Mouse (Mus musculus) intestine, postnatal 0 days (tissue): ENCODE measurements around the gene Edc3. TPM values are rescaled to one million over a fixed set of nuclear protein-coding genes. Genes with fewer than 3 reads are reported as not detected.

ENCODE experiments used
- ATAC-seq: fragments of 200-750 bp; cut with Nextera tagmentation; 2 replicates; pipeline ENCODE4 v1.8.0; 2017; ENCODE audit warnings: mild to moderate bottlenecking, moderate TSS enrichment, moderate library complexity
- H3K27ac ChIP-seq: fragments of 300-500 bp; sonication (generic); 2 replicates; pipeline ENCODE4 v1.5.1; 2014; ENCODE audit warnings: mild to moderate bottlenecking, low read depth, low read length, moderate library complexity
- H3K27me3 ChIP-seq: fragments of 300-500 bp; sonication (generic); replicated peaks from 2 replicates; pipeline ENCODE4 v1.6.1; 2014; ENCODE audit warnings: low read length, mixed read lengths; ENCODE audit not compliant: control insufficient read depth, insufficient read depth
- H3K36me3 ChIP-seq: fragments of 300-500 bp; sonication (generic); 2 replicates; pipeline ENCODE4 v1.6.1; 2014; ENCODE audit warnings: mild to moderate bottlenecking, moderate library complexity; ENCODE audit not compliant: control insufficient read depth, insufficient read depth
- H3K4me1 ChIP-seq: fragments of 300-500 bp; sonication (generic); replicated peaks from 2 replicates; pipeline ENCODE4 v1.6.1; 2014; ENCODE audit warnings: antibody characterized with exemption, low read length, mixed read lengths; ENCODE audit not compliant: control insufficient read depth, insufficient read depth
- H3K4me2 ChIP-seq: fragments of 300-500 bp; sonication (generic); replicated peaks from 2 replicates; pipeline ENCODE4 v1.6.1; 2014; ENCODE audit warnings: low read depth, mild to moderate bottlenecking, moderate library complexity
- H3K4me3 ChIP-seq: fragments of 300-500 bp; sonication (generic); 2 replicates; pipeline ENCODE4 v1.5.1; 2014; ENCODE audit warnings: low read depth, low read length
- H3K9ac ChIP-seq: fragments of 300-500 bp; sonication (generic); 2 replicates; pipeline ENCODE4 v1.6.1; 2014; ENCODE audit warnings: mild to moderate bottlenecking, low read depth, low read length
- H3K9me3 ChIP-seq: fragments of 300-500 bp; sonication (generic); 2 replicates; pipeline ENCODE4 v1.6.1; 2016; ENCODE audit warnings: mixed run types; ENCODE audit not compliant: control insufficient read depth
- CTCF ChIP-seq: sonication (generic); IDR thresholded peaks from 2 replicates; pipeline ENCODE4 v1.5.1; 2016; ENCODE audit warnings: low read depth, mild to moderate bottlenecking, control low read depth, antibody characterized with exemption, moderate library complexity
- WGBS: fragments of 180-500 bp; shearing (Covaris S2); extraction: QIAGEN DNeasy Blood & Tissue Kit; methylation state at CpG from one replicate; pipeline ENCODE4 v1.1.7; 2014; 5-methylcytosine and 5-hydroxymethylcytosine counted together
- polyA plus RNA-seq: library from polyadenylated mRNA; unstranded; fragments of >200 nt; fragmentation: Nextera tagmentation; extraction: Ambion mirVana; gene quantifications from 2 replicates; pipeline ENCODE4 v1.2.1, GENCODE M21; 2015

Gene Edc3
- polyA plus RNA-seq, 1 experiment from 2014 or later: 12.3 TPM

GRCm38 (mm10) chr9:57724701-57725100 lies 16.4 kb downstream of the Edc3 start:
- no peak for TF ChIP-seq CTCF
- H3K9me3 ChIP-seq: no peaks in the 10 kb centered on the region
- ATAC-seq: no peak
- 97% methylated on average over 3 of the region's 3 CpGs for WGBS
- H3K4me1 ChIP-seq: peaks cover 7% of the 10 kb centered on the region; the same call in 1 of the 2 replicates
- no peaks in the 10 kb centered on the region for H3K27me3 ChIP-seq
- no peak overlapping the region for H3K9ac ChIP-seq
- H3K4me2 ChIP-seq: no peak overlapping the region
- peaks cover 26% of the 10 kb centered on the region for H3K36me3 ChIP-seq
- H3K4me3 ChIP-seq: no peak overlapping the region
- no peak overlapping the region for H3K27ac ChIP-seq

DNA sequence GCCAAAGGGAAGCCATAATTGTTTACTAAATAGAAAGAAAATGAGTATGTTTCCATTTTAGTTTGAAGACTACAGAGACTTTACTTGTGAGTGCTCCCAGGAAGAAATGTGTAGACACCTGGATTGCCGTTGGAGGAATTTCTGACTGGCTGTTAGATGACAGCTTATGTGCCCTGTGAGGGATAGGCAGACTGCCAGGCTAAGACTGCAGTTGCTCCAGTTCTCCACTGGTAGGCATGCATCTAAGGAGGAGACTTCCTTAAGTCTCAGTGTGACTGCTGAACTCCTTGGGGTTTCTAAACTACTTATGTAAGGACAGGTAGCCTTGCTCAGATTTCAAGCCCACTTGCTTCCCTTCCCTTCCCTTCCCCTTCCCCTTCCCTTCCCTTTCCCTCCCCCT lies 20.0 kb downstream of the Edc3 start:
- Histone ChIP-seq H3K27me3 (no peaks in the 10 kb centered on the region), H3K4me2 (no peak overlapping the region), H3K27ac (no peak overlapping the region), H3K9ac (no peak overlapping the region), H3K9me3 (no peaks in the 10 kb centered on the region), H3K4me3 (no peak overlapping the region), H3K4me1 (peaks cover 7% of the 10 kb centered on the region; the same call in 1 of the 2 replicates), H3K36me3 (peaks cover 26% of the 10 kb centered on the region)
- ATAC-seq: no peak
- peak; percentile 45 for TF ChIP-seq CTCF
- 83% methylated on average over 1 of the region's 1 CpGs for WGBS

- Histone ChIP-seq H3K9me3 (no peaks in the 10 kb centered on the region), H3K27ac (no peak overlapping the region), H3K27me3 (no peaks in the 10 kb centered on the region), H3K4me2 (no peak overlapping the region), H3K4me1 (no peaks in the 10 kb centered on the region), H3K4me3 (no peak overlapping the region), H3K36me3 (peaks cover 12% of the 10 kb centered on the region; the same call in 1 of the 2 replicates), H3K9ac (no peak overlapping the region)
- WGBS: 89% methylated on average over 6 of the region's 6 CpGs
- ATAC-seq: no peak
- TF ChIP-seq CTCF: no peak
Observed at GRCm38 (mm10) chr9:57733606-57734005, 25.3 kb downstream of the Edc3 start.

GRCm38 (mm10) chr9:57739863-57740262 lies 31.5 kb downstream of the Edc3 start:
- ATAC-seq: no peak
- WGBS: 92% methylated on average over 5 of the region's 5 CpGs
- Histone ChIP-seq H3K27ac (no peak overlapping the region), H3K27me3 (no peaks in the 10 kb centered on the region), H3K4me1 (no peaks in the 10 kb centered on the region), H3K36me3 (peaks cover 27% of the 10 kb centered on the region), H3K9me3 (no peaks in the 10 kb centered on the region), H3K9ac (no peak overlapping the region), H3K4me3 (no peak overlapping the region), H3K4me2 (no peak overlapping the region)
- TF ChIP-seq CTCF: no peak

DNA sequence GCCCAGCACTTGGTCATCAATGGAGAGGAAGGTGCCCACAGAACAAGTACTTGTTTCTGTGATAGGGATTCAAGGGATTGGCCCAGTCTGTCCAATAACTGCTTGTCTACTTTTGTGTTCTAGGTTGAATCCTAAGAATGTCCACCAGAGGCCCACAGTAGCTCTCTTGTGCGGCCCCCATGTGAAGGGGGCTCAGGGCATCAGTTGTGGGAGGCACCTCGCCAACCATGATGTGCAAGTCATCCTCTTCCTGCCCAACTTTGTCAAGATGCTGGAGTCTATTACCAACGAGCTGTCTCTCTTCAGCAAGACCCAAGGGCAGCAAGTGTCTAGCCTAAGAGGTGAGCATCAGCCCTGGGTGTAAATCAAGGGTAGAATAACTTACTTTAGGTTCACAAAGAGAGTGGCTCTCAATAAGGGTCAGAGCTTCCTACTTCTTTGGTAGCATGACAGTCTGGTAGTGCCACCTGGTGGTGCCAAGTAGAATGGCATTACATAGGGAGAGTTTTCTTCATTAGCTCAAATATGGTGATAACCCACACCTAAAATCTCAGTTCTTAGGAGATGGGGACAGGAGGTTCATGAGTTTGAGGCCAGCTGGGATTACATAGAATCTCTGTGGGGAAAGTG lies 36.2 kb downstream of the Edc3 start:
- WGBS: 76% methylated on average over 3 of the region's 3 CpGs
- H3K27ac ChIP-seq: no peak overlapping the region
- peak; percentile 95 for TF ChIP-seq CTCF
- no peak for ATAC-seq
- H3K27me3 ChIP-seq: no peaks in the 10 kb centered on the region
- H3K9ac ChIP-seq: no peak overlapping the region
- no peaks in the 10 kb centered on the region for H3K9me3 ChIP-seq
- peaks cover 68% of the 10 kb centered on the region for H3K36me3 ChIP-seq
- no peaks in the 10 kb centered on the region for H3K4me1 ChIP-seq
- no peak overlapping the region for H3K4me2 ChIP-seq
- no peak overlapping the region for H3K4me3 ChIP-seq

DNA sequence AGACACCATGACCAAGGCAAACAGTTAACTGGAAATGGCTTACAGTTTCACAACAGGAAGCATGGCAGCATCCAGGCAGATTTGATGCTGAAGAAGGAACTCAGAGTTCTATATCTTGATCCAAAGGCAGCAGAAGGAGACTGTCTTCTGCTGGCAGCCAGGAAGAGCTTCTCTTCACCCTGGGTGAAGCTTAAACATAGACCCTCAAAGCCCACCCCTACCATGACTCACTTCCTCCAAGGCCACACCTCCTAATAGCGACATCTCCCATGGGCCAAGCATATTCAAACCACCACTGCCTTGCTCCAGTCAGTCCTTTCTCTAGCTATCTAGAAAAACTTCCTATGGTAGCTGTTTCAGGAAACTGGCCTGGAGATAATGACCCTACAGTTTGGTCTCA lies 38.7 kb downstream of the Edc3 start:
- no peak overlapping the region for H3K4me2 ChIP-seq
- H3K9me3 ChIP-seq: no peaks in the 10 kb centered on the region
- WGBS: 79% methylated on average over 1 of the region's 1 CpGs
- no peak overlapping the region for H3K27ac ChIP-seq
- no peak for ATAC-seq
- no peak for TF ChIP-seq CTCF
- H3K36me3 ChIP-seq: peaks cover 72% of the 10 kb centered on the region
- H3K4me1 ChIP-seq: no peaks in the 10 kb centered on the region
- no peak overlapping the region for H3K4me3 ChIP-seq
- no peak overlapping the region for H3K9ac ChIP-seq
- H3K27me3 ChIP-seq: no peaks in the 10 kb centered on the region
